Mouse (Mus musculus) lung, postnatal 0 days (tissue): ENCODE data around the gene Cog2. TPM values are rescaled to one million over a fixed set of nuclear protein-coding genes. Genes with fewer than 3 reads are reported as not detected.

Experiments
- ATAC-seq: fragments of 200-750 bp; cut with Nextera tagmentation; 2 replicates; pipeline ENCODE4 v1.8.0; 2017; ENCODE audit warnings: moderate library complexity
- DNase-seq: peaks from one replicate; pipeline ENCODE4 v3.0.0-alpha.2; 2016; ENCODE audit warnings: low spot score
- H3K27ac ChIP-seq: fragments of 300-500 bp; sonication (generic); 2 replicates; pipeline ENCODE4 v1.5.1; 2014; ENCODE audit warnings: antibody characterized with exemption, mild to moderate bottlenecking, low read length, mixed read lengths
- H3K27me3 ChIP-seq: fragments of 300-500 bp; sonication (generic); replicated peaks from 2 replicates; pipeline ENCODE4 v1.6.1; 2014; ENCODE audit warnings: low read length, mixed read lengths; ENCODE audit not compliant: insufficient read depth
- H3K36me3 ChIP-seq: fragments of 300-500 bp; sonication (generic); 2 replicates; pipeline ENCODE4 v1.6.1; 2014; ENCODE audit warnings: low read length, mixed read lengths; ENCODE audit not compliant: insufficient read depth
- H3K4me1 ChIP-seq: fragments of 300-500 bp; sonication (generic); 2 replicates; pipeline ENCODE4 v1.6.1; 2014; ENCODE audit warnings: antibody characterized with exemption, low read depth, low read length, mixed read lengths; ENCODE audit not compliant: insufficient read depth
- H3K4me2 ChIP-seq: fragments of 300-500 bp; sonication (generic); replicated peaks from 2 replicates; pipeline ENCODE4 v1.6.1; 2014; ENCODE audit warnings: low read depth, mild to moderate bottlenecking, low read length, moderate library complexity, mixed read lengths
- H3K4me3 ChIP-seq: fragments of 300-500 bp; sonication (generic); 2 replicates; pipeline ENCODE4 v1.5.1; 2014; ENCODE audit warnings: low read depth, low read length
- H3K9ac ChIP-seq: fragments of 300-500 bp; sonication (generic); replicated peaks from 2 replicates; pipeline ENCODE4 v1.6.1; 2014; ENCODE audit warnings: low read depth, mild to moderate bottlenecking
- H3K9me3 ChIP-seq: fragments of 300-500 bp; sonication (generic); 2 replicates; pipeline ENCODE4 v1.6.1; 2016; ENCODE audit warnings: low read length, mixed read lengths
- CTCF ChIP-seq: IDR thresholded peaks from 2 replicates; pipeline ENCODE4 v1.5.1; 2016; ENCODE audit warnings: antibody characterized with exemption, mild to moderate bottlenecking
- EP300 ChIP-seq: IDR thresholded peaks from 2 replicates; pipeline ENCODE4 v1.6.1; 2016; ENCODE audit warnings: antibody characterized with exemption, mild to moderate bottlenecking, control low read depth
- WGBS: fragments of 180-500 bp; shearing (Covaris S2); extraction: QIAGEN DNeasy Blood & Tissue Kit; methylation state at CpG from one replicate; pipeline ENCODE4 v1.1.7; 2014; 5-methylcytosine and 5-hydroxymethylcytosine counted together
- polyA plus RNA-seq: library from polyadenylated mRNA; unstranded; fragments of >200 nt; fragmentation: Nextera tagmentation; extraction: Ambion mirVana; gene quantifications from 2 replicates; pipeline ENCODE4 v1.2.1, GENCODE M21; 2015

Cog2 gene
- polyA plus RNA-seq, 1 experiment from 2014 or later: 24.5 TPM

DNA sequence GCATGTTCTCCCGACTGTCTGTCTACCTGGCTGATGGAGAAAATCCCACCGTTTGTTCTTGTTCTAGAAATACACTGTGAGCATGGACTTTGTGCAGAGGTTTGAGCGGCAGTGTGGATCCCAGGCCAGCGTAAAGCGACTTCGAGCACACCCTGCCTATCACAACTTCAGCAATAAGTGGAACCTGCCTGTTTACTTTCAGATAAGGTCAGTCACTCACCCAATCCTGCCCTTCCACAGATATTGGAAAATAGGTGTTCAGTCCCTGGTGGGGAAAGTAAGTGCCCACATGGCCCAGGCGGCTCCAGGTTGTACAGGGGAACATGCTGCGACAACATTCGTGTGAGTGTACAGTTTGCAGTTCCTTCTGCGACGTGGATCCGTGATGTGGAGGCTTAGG is 20.3 kb downstream of the Cog2 start:
- ATAC-seq (no peak), DNase-seq (no peak)
- H3K27ac ChIP-seq: no peak overlapping the region
- no peaks in the 10 kb centered on the region for H3K27me3 ChIP-seq
- H3K4me3 ChIP-seq: no peak overlapping the region
- no peaks in the 10 kb centered on the region for H3K9me3 ChIP-seq
- H3K9ac ChIP-seq: no peak overlapping the region
- no peaks in the 10 kb centered on the region for H3K4me1 ChIP-seq
- 67% methylated on average over 12 of the region's 12 CpGs for WGBS
- no peak overlapping the region for H3K4me2 ChIP-seq
- H3K36me3 ChIP-seq: peaks cover 61% of the 10 kb centered on the region
- TF ChIP-seq EP300 (no peak), CTCF (no peak)

DNA sequence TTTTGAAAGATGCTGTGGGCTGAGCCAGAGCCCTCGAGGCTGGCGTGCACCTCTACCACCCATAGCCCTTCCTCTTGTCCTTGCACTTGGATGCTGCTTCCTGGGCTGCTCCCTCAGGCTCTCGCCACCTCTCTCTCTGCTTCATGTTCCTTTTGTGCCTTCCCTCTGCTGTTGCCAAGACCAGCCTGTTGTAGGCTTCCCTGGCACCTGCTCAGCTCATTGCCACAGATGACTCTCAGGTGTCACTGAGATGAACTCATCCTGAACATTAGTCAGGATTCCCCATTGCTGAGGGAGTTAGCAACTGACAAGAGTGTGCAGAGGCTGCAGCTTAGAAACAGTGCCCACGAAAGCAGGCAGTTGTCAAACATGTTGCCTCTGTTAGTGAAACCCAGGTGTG is 21.4 kb downstream of the Cog2 start:
- 94% methylated on average over 4 of the region's 4 CpGs for WGBS
- no peaks in the 10 kb centered on the region for H3K27me3 ChIP-seq
- H3K9me3 ChIP-seq: no peaks in the 10 kb centered on the region
- H3K4me2 ChIP-seq: no peak overlapping the region
- TF ChIP-seq CTCF (no peak), EP300 (no peak)
- no peak overlapping the region for H3K9ac ChIP-seq
- ATAC-seq (no peak), DNase-seq (no peak)
- peaks cover 67% of the 10 kb centered on the region for H3K36me3 ChIP-seq
- H3K4me3 ChIP-seq: no peak overlapping the region
- no peaks in the 10 kb centered on the region for H3K4me1 ChIP-seq
- H3K27ac ChIP-seq: no peak overlapping the region

DNA sequence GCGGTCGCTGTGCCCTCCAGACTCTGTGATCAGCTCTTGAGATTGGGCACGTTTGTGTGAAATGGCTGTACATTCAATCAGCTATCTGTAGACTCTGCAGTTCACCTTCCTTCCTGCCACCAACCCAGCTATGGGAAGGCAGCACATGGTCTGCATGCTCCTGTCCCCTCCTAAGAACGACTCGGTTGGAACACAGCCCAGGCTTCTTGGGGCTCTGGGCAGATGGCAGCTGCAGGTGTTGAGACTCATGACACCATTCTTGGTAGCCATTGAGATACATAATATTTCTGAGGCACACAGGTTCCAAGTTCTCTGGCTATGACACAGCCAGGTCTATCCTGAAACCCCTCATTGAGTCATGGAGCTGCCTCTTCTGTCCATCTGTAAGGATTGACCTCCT is 22.7 kb downstream of the Cog2 start:
- no peak overlapping the region for H3K4me2 ChIP-seq
- no peaks in the 10 kb centered on the region for H3K27me3 ChIP-seq
- DNase-seq (no peak), ATAC-seq (no peak)
- no peaks in the 10 kb centered on the region for H3K4me1 ChIP-seq
- TF ChIP-seq CTCF: no peak
- TF ChIP-seq EP300: no peak
- H3K9me3 ChIP-seq: no peaks in the 10 kb centered on the region
- peaks cover 66% of the 10 kb centered on the region for H3K36me3 ChIP-seq
- H3K4me3 ChIP-seq: no peak overlapping the region
- H3K9ac ChIP-seq: no peak overlapping the region
- H3K27ac ChIP-seq: no peak overlapping the region
- WGBS: 93% methylated on average over 5 of the region's 5 CpGs

DNA sequence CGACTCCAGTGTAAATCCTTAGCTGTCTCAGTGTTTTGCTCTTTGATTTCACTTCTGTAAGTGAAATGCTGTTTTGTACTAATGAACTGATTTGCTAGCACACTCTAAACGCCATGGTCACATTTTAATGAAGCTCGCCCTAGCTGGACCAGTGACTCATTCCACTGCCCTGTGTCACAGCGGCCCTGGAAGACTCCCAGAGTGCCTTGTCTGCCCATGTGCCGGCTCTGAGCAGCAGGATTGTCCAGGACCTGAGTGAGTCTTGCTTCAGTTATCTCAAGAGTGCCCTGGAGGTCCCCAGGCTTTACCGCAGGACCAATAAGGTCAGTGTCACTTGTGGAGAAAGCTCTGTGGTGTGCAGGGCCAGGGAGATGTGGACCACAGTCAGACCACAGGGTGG is 25.8 kb downstream of the Cog2 start:
- DNase-seq (peak; percentile 18), ATAC-seq (peak; percentile 47)
- H3K27ac ChIP-seq: no peak overlapping the region
- H3K9me3 ChIP-seq: no peaks in the 10 kb centered on the region
- H3K36me3 ChIP-seq: peaks cover 70% of the 10 kb centered on the region
- no peaks in the 10 kb centered on the region for H3K27me3 ChIP-seq
- H3K4me1 ChIP-seq: no peaks in the 10 kb centered on the region
- H3K9ac ChIP-seq: no peak overlapping the region
- no peak overlapping the region for H3K4me3 ChIP-seq
- no peak overlapping the region for H3K4me2 ChIP-seq
- WGBS: 84% methylated on average over 6 of the region's 6 CpGs
- TF ChIP-seq CTCF: no peak
- no peak for TF ChIP-seq EP300

GRCm38 (mm10) chr8:124546815-124547214 is 26.2 kb downstream of the Cog2 start:
- ATAC-seq (no peak), DNase-seq (no peak)
- H3K4me3 ChIP-seq: no peak overlapping the region
- no peak overlapping the region for H3K27ac ChIP-seq
- no peak overlapping the region for H3K9ac ChIP-seq
- WGBS: 88% methylated on average over 7 of the region's 7 CpGs
- H3K36me3 ChIP-seq: peaks cover 70% of the 10 kb centered on the region
- no peaks in the 10 kb centered on the region for H3K4me1 ChIP-seq
- H3K4me2 ChIP-seq: no peak overlapping the region
- no peaks in the 10 kb centered on the region for H3K27me3 ChIP-seq
- H3K9me3 ChIP-seq: no peaks in the 10 kb centered on the region
- TF ChIP-seq CTCF (no peak), EP300 (no peak)

DNA sequence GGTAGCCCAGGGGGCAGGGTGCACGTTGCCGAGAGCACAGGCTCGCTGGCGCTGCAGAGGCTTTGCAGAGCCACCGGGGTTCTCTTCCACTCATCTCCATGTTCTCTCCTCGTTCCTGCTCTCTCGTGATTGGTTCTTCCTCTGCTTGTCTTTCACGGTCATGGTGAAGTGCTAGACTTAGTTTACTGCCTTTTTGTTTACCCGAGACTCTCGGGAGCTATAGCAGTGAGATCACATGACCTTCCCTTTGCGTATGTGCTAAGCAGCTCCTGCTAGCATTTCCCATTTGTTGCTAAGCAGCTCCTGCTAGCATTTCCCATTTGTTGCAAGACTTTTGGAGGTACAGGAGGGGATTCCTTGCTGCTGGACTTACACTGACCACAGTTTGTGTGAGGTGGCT is 26.7 kb downstream of the Cog2 start:
- Histone ChIP-seq H3K4me2 (no peak overlapping the region), H3K4me3 (no peak overlapping the region), H3K9me3 (no peaks in the 10 kb centered on the region), H3K9ac (no peak overlapping the region), H3K27ac (no peak overlapping the region), H3K4me1 (no peaks in the 10 kb centered on the region), H3K27me3 (no peaks in the 10 kb centered on the region), H3K36me3 (peaks cover 69% of the 10 kb centered on the region)
- DNase-seq (no peak), ATAC-seq (no peak)
- no peak for TF ChIP-seq EP300
- no peak for TF ChIP-seq CTCF
- 53% methylated on average over 11 of the region's 11 CpGs for WGBS

GRCm38 (mm10) chr8:124548187-124548586 is 27.6 kb downstream of the Cog2 start:
- DNase-seq (no peak), ATAC-seq (no peak)
- Histone ChIP-seq H3K9me3 (no peaks in the 10 kb centered on the region), H3K4me3 (no peak overlapping the region), H3K27me3 (no peaks in the 10 kb centered on the region), H3K27ac (no peak overlapping the region), H3K4me2 (no peak overlapping the region), H3K36me3 (peaks cover 66% of the 10 kb centered on the region), H3K9ac (no peak overlapping the region), H3K4me1 (no peaks in the 10 kb centered on the region)
- 72% methylated on average over 1 of the region's 1 CpGs for WGBS
- no peak for TF ChIP-seq EP300
- TF ChIP-seq CTCF: no peak
